Mouse (Mus musculus) monocyte, adult 5-6 weeks (primary cell): ENCODE results near the gene Mapkapk3. TPM values are rescaled to one million over a fixed set of nuclear protein-coding genes. Genes with fewer than 3 reads are reported as not detected.
"Not testable (repeated sequence)": the region's sequence is repeated elsewhere in the genome, so short reads cannot be mapped to it uniquely, and the experiment has no call there.

Experiments used
- ATAC-seq: fragments of 153-309, 156-312 bp; replicated peaks from 2 replicates; pipeline ENCODE4 v1.8.0; 2017; ENCODE audit warnings: mild to moderate bottlenecking; ENCODE audit not compliant: low TSS enrichment, insufficient number of reproducible peaks, severe bottlenecking, poor library complexity, low FRiP score
- total RNA-seq: library from RNA; stranded (forward); fragments of 200-1000, 200-491, 200-594 nt; gene quantifications from 3 replicates; pipeline ENCODE4 v1.2.3, GENCODE M21; 2017

Mapkapk3 gene
- total RNA-seq, 1 experiment from 2014 or later, result 74.8 TPM

DNA sequence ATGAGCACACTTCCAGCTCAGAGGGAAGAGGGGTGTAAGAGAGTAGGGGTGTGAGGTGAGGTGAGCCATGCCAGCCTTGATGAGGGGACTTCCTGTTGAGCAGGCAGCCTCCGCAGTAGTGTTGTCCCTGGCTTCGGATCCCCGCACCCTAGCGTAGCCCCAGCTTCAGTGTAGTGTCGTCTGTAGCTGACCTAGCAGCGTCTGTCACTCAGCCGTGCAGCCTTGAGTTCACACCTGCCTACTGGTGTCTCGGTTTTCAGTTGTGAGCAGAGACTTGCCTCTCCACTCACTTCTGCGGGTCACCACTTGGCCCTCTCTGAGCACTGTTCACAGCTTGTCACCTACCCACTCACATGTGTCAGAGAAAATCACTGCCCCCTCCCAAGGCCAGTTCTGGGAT, 19.5 kb upstream of the Mapkapk3 start:
- ATAC-seq, result no peak

- no peak for ATAC-seq
Measured at GRCm38 (mm10) chr9:107308346-107309000, 18.8 kb upstream of the Mapkapk3 start.

- no peak for ATAC-seq
Measured at GRCm38 (mm10) chr9:107307886-107308285, 18.2 kb upstream of the Mapkapk3 start.

GRCm38 (mm10) chr9:107307099-107307872, 17.6 kb upstream of the Mapkapk3 start:
- ATAC-seq, result no peak

DNA sequence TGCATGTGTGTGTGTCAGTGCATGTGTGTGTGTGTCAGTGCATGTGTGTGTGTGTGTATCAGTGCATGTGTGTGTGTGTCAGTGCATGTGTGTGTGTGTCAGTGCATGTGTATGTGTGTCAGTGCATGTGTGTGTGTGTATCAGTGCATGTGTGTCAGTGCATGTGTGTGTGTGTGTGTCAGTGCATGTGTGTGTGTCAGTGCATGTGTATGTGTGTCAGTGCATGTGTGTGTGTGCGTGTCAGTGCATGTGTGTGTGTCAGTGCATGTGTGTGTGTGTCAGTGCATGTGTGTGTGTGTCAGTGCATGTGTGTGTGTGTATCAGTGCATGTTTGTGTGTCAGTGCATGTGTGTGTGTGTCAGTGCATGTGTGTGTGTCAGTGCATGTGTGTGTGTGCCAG, 17.0 kb upstream of the Mapkapk3 start:
- ATAC-seq, result not testable (repeated sequence)

GRCm38 (mm10) chr9:107305601-107306542, 16.2 kb upstream of the Mapkapk3 start:
- ATAC-seq, result no peak

DNA sequence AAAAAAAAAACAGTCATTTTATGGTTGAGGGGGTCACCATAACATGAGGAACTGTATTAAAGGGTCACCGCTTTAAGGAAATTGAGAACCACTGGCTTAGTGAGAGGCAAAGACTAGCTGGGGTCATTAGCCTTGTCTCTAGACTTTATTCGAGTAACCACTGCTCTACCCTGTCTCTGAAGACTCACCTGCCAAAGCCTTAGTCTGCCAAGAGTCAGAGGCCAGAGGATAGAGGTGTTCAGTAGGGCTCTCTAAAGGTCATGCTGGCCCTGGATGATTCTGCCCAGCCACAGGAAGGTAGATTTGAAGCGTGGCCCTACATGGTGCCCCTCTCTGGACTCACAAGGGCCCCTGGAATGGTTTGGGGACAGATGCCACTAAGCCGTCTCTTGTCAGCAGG, 15.3 kb upstream of the Mapkapk3 start:
- no peak for ATAC-seq

GRCm38 (mm10) chr9:107304383-107304782, 14.7 kb upstream of the Mapkapk3 start:
- no peak for ATAC-seq

DNA sequence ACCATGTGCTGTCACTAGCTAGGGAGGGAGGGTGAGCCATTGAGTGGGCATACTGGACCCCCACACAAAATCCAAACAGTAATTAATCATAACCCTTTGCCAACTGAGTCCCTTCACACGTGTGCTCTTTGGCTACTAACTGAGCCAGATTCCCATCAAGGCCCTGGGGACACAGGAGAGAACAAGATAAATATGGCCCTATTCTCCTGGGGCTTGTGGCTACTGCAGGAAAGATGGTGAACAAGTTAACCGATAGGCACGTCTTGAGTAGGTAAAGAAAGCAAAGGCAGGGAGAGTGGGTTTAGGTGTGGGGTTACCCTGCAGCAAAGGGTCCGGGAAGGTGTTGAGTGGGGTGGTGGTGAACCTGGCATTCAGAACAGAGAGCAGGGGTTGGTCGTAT, 14.2 kb upstream of the Mapkapk3 start:
- ATAC-seq, result no peak

GRCm38 (mm10) chr9:107303121-107303820, 13.6 kb upstream of the Mapkapk3 start:
- ATAC-seq, result no peak

DNA sequence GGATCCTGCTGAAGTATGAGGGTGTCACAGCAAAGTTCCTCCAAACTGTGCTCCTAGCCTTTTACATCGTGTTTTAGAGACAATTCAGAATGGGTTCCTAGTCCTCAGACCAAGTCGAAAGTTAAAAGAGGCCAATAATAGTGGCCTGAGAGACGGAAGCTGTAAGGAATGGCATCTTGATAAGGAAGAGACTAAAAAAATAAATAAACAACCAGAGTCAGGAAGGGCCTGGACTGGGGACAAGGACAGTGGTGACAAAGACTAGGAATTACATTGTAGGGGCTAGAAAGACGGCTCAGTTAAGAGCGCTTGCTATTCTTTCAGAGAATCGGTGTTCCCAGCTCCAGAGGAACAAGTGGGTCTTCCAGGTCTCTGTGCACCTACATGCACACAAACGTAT, 12.9 kb upstream of the Mapkapk3 start:
- ATAC-seq, result no peak

DNA sequence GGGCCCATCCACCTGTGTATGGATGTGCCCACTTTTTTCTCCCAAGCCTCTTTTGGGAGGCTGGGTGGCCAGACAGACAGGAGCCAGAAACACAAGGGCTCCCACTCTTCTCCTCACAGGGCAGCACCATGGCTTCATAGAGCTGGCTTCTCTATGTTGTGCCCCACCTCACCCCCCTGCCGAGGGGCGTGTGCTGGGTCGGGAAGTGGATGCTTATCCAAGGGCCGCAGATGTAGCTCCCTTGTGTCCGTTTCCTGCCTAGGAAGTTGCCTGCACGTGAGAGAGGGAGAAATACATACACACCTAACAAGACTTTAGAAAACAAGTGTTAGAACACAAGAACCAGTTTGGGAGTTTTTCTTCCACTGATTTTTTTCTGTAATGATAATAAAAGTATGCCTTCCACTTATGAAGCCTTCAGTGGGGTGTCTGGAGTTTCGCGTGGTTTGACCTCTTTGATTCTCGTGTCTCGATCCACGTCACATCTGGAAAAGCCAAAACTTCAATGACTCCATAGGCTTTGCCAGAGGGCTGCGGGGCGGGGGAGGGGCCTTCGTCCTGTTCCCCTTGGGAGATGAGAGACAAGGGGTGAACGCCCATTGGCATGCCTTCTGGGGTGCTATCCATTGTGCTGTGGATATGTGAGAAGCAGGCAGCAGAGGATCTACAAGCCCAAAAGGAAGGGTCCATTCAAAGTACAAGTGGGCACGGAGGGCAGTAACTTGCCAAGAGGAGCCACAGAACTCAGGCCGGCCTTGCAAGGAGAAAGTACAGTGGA, 12.1 kb upstream of the Mapkapk3 start:
- no peak for ATAC-seq

- no peak for ATAC-seq
Measured at GRCm38 (mm10) chr9:107300224-107300973, 10.7 kb upstream of the Mapkapk3 start.

DNA sequence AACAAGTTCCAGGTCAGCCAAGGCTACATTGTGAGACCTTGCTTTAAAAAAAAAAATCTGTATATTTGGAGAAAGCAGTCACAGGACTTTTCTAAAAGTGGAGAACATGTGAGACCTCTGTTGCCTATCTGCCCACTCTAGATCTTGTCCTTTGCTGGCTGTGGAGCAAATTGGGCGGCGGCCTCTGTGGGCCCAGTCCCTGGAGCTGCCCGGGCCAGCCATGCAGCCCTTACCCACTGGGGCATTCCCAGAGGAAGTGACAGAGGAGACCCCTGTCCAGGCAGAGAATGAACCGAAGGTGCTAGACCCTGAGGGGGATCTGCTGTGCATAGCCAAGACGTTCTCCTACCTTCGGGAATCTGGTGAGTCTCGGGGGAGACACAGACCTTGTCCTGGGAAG, 10.1 kb upstream of the Mapkapk3 start:
- no peak for ATAC-seq

- ATAC-seq, result no peak
Measured at GRCm38 (mm10) chr9:107298876-107299275, 9.2 kb upstream of the Mapkapk3 start.

DNA sequence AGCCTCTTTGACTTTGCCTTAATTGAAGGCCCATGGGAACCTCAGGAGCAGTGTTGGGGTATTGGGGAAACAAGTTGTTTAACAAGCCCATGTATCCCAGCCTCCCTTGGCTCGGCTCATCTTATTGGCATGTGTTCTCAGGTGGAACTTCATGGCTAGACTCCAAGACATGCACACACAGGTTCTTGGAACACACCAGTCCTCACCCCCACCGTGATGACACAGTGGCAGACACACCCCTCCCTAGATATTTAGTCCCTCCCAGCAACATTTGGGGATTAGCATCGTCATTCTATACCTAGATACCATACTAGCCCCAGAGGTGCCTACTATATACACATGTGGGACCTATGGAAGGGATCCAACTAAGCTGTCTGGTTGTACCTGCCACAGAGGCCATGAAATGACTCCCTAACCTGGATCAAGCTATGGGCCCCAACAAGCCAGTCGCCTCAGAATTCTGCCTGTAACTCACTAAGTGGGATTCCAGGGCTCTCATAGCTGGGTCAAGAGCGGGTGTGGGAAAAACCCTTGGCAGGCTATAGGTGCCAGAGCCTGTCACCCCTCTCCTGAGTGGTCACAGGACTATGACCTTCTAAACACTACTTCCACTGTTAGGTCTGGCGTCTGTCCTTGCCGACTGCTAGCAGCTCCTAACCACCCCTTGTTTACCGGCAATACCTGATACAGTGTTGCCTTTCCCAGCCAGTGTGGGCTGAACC, 8.5 kb upstream of the Mapkapk3 start:
- no peak for ATAC-seq

DNA sequence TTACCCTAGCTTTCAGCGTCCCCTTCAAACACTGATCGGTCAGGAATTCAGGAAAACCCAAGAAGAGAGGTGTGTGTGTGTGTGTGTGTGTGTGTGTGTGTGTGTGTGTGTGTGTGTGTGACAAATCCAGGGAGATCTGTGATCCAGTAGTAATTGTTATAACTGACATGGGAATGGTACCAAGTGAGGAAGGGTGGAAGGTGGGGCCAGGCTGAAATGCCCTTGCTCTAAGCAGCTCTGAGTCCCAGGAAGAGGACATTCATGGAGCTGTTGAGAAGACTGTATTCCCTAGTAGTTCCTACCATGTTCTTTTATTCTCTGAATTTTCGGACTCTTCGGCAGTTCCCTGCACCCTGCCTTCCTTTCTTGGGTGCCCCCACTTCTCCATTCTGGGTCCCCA, 8.0 kb upstream of the Mapkapk3 start:
- ATAC-seq, result no peak
